Mouse (Mus musculus) MEL (cell line): Measurements from ENCODE around the gene Vash2.

Experiments
- CHD2 ChIP-seq: IDR thresholded peaks from 2 replicates; pipeline ENCODE4 v1.6.1; 2011; ENCODE audit warnings: low read length, improper control_type of control experiment
- CTCF ChIP-seq, 3 experiments: IDR thresholded peaks in 2 of 3; conservative IDR thresholded peaks in 1 of 3; 2 replicates each; pipeline ENCODE4 v1.5.1; 2011 to 2012; ENCODE audit warnings: low read length in 3 of 3, low read depth in 2 of 3, mild to moderate bottlenecking in 2 of 3, improper control_type of control experiment in 1 of 3, inconsistent platforms in 1 of 3, mixed read lengths in 1 of 3, moderate library complexity in 1 of 3; ENCODE audit not compliant: control insufficient read depth in 1 of 3, insufficient read depth in 1 of 3, poor library complexity in 1 of 3, severe bottlenecking in 1 of 3
- ELF1 ChIP-seq: IDR thresholded peaks from 2 replicates; pipeline ENCODE4 v1.6.1; 2014; ENCODE audit warnings: low read depth, mild to moderate bottlenecking, inconsistent platforms, low read length, improper control_type of control experiment, moderate library complexity
- EP300 ChIP-seq, 2 experiments: IDR thresholded peaks; 2 replicates each; pipeline ENCODE4 v1.6.1; 2011; ENCODE audit warnings: improper control_type of control experiment in 2 of 2, low read length in 2 of 2, low read depth in 1 of 2, mild to moderate bottlenecking in 1 of 2
- ETS1 ChIP-seq: IDR thresholded peaks from 2 replicates; pipeline ENCODE4 v1.6.1; 2012; ENCODE audit warnings: low read depth, mild to moderate bottlenecking, inconsistent platforms, low read length, improper control_type of control experiment, moderate library complexity
- MAX ChIP-seq: IDR thresholded peaks from 2 replicates; pipeline ENCODE4 v1.6.1; 2011; ENCODE audit warnings: low read length, improper control_type of control experiment
- MAZ ChIP-seq: IDR thresholded peaks from 2 replicates; pipeline ENCODE4 v1.6.1; 2012; ENCODE audit warnings: low read depth, mild to moderate bottlenecking, inconsistent platforms, low read length, improper control_type of control experiment
- MXI1 ChIP-seq: IDR thresholded peaks from 2 replicates; pipeline ENCODE4 v1.6.1; 2011; ENCODE audit warnings: mild to moderate bottlenecking, low read depth, low read length, improper control_type of control experiment
- NELFE ChIP-seq: IDR thresholded peaks from 2 replicates; pipeline ENCODE4 v1.6.1; 2011; ENCODE audit warnings: low read depth, low read length, improper control_type of control experiment
- POLR2A ChIP-seq, 2 experiments: IDR thresholded peaks; 2 replicates each; pipeline ENCODE4 v1.6.1; 2011 to 2012; ENCODE audit warnings: low read length in 2 of 2, mild to moderate bottlenecking in 2 of 2, control low read depth in 1 of 2, improper control_type of control experiment in 1 of 2, low read depth in 1 of 2, moderate library complexity in 1 of 2; ENCODE audit not compliant: control insufficient read depth in 1 of 2, insufficient read depth in 1 of 2, poor library complexity in 1 of 2
- POLR2AphosphoS5 ChIP-seq: IDR thresholded peaks from 2 replicates; pipeline ENCODE4 v1.6.1; 2012; ENCODE audit warnings: low read depth, borderline replicate concordance, mild to moderate bottlenecking, inconsistent platforms, low read length, moderate library complexity, mixed read lengths
- TBP ChIP-seq: IDR thresholded peaks from 2 replicates; pipeline ENCODE4 v1.8.0; 2011; ENCODE audit warnings: low read depth, low read length, improper control_type of control experiment
- USF1 ChIP-seq: IDR thresholded peaks from 2 replicates; pipeline ENCODE4 v1.6.1; 2014; ENCODE audit warnings: low read depth, mild to moderate bottlenecking, inconsistent platforms, low read length, improper control_type of control experiment, moderate library complexity
- ZKSCAN1 ChIP-seq: IDR thresholded peaks from 2 replicates; pipeline ENCODE4 v1.6.1; 2012; ENCODE audit warnings: low read depth, mild to moderate bottlenecking, inconsistent platforms, low read length, improper control_type of control experiment, moderate library complexity

DNA sequence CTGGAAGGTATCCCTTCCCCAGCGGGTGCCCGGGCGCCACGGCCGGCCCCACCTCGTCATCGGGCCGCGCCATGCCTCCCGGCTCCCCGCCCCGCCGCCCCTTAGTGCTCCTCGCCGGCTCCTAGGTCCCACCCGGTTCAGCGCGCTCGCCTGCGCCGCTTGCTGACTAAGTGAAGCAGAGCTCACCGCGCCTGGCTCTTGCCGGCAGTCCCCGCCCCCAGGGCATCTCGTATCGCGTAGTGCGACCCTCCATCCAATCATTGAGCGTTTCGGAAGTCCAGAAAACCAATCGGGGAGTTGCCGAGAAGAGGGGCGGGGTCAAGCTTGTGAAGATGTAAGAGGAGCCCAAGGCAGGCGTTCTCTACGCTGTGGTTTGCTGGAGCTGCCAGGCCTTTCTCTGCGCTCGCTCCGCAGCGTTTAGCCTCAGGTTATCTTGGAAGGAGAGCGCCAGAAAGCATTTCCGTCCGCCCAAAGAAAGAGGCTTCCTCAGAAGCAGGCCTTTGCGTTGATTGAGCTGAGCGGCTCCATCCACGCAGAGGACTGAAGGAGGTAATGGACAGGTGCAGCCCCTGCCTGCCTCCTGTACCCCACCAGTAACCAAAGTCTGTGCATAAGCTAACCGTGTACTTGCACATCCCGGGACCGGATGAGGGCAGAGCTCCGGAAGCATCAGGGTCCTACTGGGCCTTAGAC, 47.1 kb upstream of the Vash2 start, which contains the start of gene Flvcr1:
- TF ChIP-seq MAZ (peak; percentile 83), MXI1 (peak; percentile 89), POLR2A (IDR thresholded peaks at IDR 0.05; ENCODE audit: control insufficient read depth in 1 of 2, insufficient read depth in 1 of 2, low read depth in 1 of 2, low read length in 2 of 2, poor library complexity in 1 of 2) (peak; percentile 95), USF1 (no peak), MAX (no peak), CTCF (IDR thresholded peaks at IDR 0.05 in 2 of 3, conservative IDR thresholded peaks at IDR 0.05 in 1 of 3; ENCODE audit: control insufficient read depth in 1 of 3, insufficient read depth in 1 of 3, low read depth in 2 of 3, low read length in 3 of 3, poor library complexity in 1 of 3, severe bottlenecking in 1 of 3) (peak in 2 of 3 experiments; percentile 3 to 17; a peak in 1 of 6 replicates), EP300 (IDR thresholded peaks at IDR 0.05; ENCODE audit: low read depth in 1 of 2, low read length in 2 of 2) (no peak), POLR2AphosphoS5 (no peak), ZKSCAN1 (no peak), TBP (peak; percentile 95), ELF1 (peak; percentile 24; the same call in 1 of the 2 replicates), CHD2 (no peak), ETS1 (no peak; the same call in 1 of the 2 replicates), NELFE (peak; percentile 94)
